Mouse (Mus musculus) layer of hippocampus, postnatal 36 days (tissue): ENCODE measurements around the gene Gadd45gip1. TPM values are rescaled to one million over a fixed set of nuclear protein-coding genes. Genes with fewer than 3 reads are reported as not detected.
A peak's percentile ranks its signal among the peaks of the same experiment; 100 is the strongest.
"Not testable (repeated sequence)": the region's sequence is repeated elsewhere in the genome, so short reads cannot be mapped to it uniquely, and the experiment has no call there.

Experiments
- DNase-seq, 2 experiments: peaks; one replicate each; pipeline ENCODE4 v3.0.0; 2022
- total RNA-seq, 2 experiments: library from RNA; stranded (reverse); gene quantifications; 2 replicates each; pipeline ENCODE4 v1.2.3; 2021

The Gadd45gip1 gene
- total RNA-seq, 2 experiments from 2014 or later = 23.2 to 25.7 TPM

DNA sequence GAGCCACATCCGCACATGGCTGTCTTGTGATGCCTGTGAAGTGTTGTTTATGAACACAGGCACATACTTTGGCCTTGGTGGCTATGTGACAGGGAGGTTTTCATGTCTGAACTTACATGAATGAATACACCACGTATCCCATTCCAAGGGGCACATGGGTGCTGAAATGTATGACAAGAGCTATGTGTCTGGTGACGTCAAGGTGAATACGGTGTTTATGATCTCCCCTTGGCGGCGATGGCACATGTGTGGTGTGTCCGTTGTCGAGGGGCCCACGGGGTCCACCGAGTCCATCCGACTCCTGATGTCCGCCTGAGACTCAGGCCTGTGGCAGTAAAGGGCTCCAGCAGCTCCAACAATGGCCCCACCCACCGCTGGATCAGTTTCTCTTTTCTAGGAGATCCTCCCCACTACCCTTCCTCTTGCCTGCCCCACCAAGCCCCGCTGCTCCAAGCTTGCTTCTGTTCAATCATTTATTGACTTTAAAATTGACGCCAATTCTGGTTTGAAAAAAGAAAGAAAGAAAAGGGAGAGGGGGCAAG is 34.0 kb upstream of the Gadd45gip1 start:
- DNase-seq = peak in 1 of 2 experiments; percentile 12

DNA sequence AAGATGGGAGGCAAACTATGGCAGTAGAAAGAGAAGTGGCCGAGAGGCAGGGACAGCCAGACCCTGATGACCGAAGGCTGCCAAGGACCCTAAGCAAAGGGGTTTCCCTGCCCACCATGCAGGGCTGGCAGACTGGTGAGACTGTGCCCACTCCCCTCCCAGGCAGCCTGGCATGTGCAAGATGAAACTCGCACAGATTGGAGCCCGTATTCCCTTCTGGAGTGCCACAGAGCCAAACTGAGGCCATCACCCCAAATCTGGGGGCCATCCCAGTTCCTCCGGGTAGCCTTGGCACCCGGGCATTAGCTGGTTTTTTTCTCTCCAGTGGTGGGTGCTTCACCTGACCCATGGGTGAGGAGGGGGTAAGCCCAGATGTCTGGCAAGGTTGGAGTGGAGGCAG is 33.4 kb upstream of the Gadd45gip1 start:
- DNase-seq = peak in 1 of 2 experiments; percentile 57

DNA sequence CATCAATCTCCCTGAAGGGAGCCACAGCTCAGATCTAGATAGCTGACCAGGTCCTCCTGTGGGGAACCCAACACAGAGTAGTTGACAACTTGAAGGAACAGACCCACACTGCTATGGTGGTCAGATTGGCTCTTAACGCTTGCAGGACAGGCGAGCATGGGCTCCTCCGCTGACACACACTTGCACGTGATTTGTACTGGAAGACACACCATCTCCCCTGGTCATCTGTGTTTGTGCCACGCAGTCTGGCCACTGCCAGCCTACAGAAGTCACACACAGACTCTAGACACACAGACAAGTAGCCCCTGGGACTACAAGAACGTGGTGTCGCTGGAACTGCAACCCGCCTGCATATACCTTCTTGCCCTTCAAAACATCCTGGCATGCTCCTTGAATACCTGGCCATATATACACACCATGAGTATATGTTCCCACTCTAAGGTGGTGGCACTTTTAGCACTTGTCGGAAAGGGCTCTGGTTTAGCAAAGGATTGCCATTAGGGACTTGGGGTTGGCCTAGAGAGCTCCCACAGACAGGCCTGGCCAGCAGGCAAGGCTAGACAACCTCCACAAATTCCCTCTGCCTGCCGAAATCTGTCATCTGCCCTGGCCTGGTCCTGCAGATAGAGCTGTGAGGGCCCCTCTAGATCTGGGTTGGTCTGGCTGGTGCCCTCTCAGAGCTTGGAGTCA is 32.7 kb upstream of the Gadd45gip1 start:
- DNase-seq = no peak

DNA sequence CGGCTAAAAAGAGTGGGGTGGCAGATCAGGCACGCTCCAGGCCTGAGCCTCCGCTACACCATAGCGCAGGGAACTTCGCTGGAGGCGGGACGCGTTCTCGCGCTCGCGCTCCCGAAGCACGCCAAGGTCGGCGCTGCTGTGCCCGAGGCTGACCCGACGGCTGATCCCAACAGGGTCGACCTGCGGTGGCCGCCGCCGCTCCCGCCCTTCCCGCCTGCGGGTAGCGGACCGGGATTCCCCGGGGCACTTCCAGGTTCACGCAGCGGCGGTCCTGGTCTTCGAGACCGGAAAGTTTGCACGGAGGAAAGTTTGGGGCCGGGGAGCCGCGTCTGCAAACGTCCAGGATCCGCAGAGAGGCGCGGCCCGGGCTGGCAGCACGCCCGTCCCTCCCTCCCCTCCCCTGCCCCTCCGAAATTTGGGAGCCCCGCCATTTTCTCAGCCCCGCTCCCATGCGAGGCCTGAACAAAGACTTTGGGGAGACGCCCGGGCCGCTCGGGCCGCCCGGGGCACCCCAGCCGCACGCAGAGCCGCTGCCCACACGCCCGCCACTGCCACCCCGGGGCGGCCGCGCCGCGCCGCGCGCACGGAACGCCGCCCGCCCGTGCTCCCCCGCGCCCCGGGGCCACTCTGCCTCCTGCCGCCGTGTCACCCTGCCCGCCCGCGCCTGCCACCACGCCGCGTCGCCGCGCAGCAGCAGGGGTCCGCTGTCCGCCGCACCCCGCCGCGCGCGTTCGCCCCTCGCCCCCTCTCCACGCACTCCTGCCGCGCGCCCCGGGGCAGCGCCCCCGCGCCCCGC is 32.0 kb upstream of the Gadd45gip1 start:
- DNase-seq = peak in 1 of 2 experiments; percentile 69

DNA sequence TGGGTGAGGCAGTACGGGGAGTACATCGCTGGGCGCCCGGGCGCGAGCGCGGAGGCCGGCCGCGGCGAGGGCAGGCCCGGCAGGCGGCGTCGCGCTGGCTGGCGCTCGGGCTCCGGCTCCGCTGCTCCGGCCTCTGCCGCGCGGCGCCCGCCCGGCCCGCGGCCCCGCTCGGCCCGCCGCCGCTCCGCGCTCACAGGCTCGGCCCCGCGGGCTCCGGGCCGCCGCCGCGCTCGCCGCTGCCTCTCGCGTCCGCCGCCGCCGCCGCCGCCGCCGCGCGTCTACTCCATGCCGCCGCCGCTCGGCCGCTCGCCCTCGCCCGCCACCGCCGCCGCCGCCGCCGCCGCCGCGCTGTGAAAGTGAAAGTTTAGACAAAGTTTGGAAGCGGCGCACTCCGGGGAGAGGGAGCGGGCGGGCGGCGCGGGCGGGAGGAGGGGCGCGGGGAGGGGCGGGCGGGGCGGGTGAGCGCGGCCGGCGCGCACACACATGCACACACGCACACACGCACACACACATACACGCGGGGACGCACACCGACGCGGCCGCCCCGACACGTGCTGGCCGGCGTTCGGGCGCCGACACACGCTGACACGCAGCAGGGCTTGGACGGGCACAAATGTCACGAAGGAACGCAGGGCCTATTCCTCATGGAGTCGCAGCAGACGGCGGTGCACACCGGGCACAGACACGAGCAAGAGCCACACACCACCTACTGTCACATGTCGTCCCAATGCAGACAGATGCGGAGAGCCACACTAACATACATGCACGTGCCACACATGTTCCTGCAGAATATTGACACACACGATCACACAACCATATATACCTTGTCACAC is 31.1 kb upstream of the Gadd45gip1 start, which contains the start of gene Nfix:
TSS of gene Nfix (minus strand) at position 346 of the 833 bp plus-strand sequence.
- peak in 1 of 2 experiments; percentile 59 for DNase-seq

DNA sequence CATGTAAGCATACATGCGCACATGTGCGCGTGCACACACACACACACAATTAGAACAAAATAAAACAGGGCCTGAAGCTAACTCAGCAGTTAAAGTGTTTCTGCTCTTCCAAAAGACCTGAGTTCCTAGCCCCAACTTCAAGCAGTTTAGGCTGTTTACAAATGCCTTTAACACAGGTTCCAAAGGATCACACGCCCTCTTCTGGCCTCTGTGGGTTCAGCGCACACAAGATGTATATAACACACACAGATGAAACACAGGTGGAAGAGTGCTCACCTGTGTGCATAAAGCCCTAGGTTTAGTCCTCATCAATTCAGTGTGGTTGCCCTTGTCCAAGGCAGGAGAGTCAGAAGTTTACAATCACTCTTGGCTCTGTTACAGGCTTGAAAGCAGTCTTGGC is 25.3 kb upstream of the Gadd45gip1 start:
- DNase-seq = no peak

DNA sequence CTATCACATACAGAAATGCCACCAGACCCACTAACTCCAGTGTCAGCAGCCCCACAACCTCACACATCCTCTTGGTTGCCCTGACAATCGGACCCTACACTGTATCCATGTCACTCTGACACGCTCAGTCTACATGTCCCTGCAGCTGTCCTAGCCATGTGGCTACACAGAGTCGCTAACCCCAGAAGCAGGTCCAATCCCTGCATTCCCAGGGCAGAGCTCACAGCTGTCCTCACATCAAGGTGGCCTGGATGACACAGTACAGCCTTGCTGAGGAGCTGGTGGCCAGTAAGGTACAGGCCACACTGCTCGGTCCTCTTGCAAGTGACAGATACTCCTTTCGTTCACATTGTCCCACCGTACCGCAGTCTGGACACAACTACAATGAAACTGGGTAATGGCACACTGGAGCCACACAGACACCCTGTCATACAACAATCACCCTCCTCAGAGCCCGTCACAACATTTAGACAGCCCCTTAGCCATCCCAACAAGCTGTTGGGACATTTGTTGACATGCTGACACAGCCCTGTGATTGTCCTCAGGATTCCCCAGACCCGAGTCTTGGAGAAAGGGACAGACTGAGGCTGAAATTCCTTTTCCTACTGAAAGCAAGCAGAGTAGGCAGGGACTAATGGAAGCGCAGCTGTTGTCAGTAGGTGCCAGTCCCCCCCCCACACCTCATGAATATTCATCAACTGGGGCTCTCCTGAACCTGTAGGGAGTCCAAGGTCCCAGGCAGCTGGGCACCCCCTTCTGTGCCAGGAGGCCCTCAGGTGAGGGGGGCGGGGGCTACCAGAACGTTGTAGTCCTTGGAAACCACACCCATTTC is 22.0 kb upstream of the Gadd45gip1 start:
- no peak for DNase-seq

DNA sequence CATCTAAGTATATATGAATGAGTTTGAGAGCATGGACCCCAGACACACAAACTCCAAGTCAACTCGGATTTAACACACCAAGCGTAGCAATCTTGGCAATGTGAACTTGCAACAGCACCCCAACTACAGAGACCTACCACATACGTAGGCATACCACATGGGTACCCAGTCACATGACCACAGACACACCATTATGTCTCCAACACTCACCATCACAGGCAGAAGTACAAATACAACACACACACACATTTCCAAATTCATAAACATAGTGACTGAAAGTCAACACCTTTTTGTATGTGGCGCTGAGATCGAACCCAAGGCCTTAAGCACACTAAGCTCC is 21.4 kb upstream of the Gadd45gip1 start:
- no peak for DNase-seq

DNA sequence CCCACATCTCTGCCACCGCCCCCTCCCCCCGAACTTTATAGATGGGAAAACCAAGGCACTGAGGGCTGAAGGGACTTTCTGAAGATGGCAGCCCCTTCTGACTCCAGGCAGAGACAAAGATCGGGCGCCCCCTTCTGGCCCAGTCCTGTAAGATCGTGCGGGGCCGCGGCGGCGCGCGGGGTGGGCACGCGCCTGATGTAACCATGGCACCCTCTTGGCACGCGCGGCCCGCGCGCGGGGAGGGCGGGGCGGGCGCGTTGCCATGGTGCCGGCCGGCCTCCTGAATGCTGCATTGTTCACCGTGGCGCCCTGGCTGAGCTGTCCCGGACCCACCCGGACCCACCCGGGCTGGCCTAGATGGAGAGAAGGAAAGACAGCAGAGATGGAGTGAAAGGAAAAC is 20.4 kb upstream of the Gadd45gip1 start:
- peak; percentile 97 to 98 for DNase-seq

DNA sequence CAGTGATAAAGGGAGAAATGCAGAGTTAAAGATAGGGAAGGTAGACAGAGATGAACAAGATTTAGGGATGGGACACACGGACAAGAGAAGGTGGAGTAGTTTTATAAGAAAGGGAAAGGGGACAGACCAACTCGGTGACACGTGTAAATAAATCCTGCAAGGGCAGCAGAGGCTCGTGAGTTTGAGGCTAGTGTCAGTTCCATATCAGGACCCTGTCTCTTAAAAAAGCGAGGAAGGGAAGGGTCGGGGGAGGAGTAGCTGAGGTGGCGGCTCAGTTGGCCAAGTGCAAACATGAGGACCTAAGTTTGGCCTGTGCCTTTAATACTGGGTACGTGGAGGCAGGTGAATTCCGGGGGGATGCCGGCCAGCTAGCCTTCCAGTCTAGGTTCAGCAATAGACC is 20.0 kb upstream of the Gadd45gip1 start:
- no peak for DNase-seq

DNA sequence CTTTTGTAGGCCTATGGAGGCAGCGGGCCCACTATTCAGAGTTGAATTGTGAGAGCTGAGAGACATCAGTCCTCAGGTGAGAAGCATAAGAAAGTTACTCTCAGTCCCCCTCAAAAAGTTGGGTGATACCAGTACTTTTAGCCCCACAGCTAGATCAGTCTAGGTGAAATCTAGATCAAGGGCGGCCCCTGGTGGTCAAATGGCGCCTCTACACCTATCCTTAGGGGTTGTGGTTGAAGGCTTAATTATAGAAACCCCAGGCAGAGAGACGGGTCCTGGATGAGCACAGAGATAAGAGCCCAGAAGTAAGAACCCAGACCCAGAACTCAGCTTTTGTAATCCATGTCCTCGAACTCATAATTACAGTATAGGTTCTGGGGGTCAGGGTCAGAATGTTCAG is 18.3 kb upstream of the Gadd45gip1 start:
- peak; percentile 80 to 87 for DNase-seq

DNA sequence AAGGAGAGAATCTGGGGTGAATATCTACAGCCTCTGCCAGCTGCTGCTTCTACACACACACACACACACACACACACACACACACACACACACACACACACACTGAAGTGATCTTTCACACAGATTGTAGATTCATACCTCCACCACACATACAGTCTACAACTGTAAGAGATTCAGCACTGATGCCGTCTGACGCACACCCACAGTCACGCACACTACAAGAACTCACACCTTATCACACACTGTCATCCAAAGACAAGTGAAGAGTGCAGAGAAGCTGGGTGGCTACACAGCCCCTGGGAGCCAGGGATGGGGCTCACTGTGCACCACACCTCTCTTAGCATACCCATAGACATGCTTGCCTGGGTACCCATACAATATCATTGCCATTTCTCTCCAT is 17.5 kb upstream of the Gadd45gip1 start:
- no peak for DNase-seq

DNA sequence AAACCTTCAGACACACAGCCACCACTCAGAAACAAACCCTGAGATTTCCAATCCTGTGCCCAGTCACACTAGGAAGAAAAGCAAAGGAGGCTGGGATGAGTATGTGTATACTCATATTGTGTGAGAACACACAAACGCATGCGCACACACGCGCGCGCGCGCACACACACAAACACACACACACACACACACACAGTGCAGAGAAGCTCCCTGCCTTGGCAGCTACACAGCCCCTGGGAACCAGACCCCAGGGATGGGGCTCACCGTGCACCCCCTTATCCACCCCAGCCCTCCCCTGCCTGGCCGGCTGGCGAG is 17.1 kb upstream of the Gadd45gip1 start:
- DNase-seq = no peak

DNA sequence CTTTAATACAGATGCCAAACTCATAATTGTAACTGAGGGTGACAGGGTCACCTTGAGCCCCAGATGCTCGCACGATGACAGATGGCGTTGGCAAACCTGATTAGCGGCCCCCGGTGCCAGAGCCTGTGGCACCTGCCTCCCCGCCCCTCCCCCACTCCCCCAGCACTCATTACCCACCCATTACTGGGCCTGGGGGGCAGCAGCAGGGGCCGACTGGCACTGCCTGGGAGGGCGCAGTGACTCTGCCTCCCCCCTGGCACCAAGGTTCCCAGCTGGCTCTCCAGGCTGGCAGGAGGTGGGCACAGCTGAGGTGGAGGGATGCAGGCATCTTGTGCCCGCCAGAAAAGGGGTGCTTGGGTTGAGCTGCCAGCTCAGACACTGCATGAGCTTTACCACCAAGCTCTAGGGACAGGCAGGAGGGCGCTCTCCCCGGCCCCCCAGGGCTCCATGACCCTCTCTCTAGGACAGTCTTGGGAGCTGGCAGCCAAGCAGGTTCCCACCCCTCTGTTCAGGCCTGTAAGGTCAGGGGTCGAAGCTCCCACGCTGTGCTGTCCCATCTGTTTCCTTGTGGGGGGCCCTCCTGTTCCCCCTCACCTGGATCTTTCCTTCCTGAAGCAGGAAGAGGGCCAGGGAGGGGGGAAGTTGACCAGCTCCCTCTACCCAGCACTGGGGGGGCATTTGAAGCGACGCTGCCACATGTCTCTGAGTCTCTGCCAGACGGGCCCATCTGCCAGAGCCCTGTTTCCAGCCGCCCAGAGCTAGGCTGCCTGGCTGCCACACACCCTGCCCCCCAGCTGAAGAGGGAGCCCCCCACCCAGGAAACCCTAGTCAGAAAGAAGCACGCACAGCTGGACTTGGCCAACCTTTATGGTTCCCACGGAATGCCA is 16.5 kb upstream of the Gadd45gip1 start:
- no peak for DNase-seq

DNA sequence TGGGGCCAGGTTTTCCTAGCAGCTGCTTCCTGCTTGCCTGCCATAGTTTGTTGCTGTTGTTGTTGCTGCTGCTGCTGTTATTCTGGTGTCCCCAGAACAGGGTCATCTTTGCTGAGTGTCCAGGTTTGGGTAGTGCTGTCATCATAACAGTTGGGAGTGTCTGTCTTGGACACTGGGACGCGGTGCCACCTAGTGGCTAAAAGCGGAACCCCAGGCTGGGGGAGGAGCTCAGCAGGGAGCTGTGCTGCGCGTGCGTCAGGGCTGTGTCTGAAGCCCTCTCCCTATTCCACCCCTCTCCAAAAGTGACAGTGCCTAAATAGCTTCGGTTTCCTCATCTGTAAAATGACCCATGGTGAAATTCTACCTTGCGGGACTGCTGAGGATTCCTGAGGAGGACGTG is 15.8 kb upstream of the Gadd45gip1 start:
- DNase-seq = peak; percentile 94 to 96

DNA sequence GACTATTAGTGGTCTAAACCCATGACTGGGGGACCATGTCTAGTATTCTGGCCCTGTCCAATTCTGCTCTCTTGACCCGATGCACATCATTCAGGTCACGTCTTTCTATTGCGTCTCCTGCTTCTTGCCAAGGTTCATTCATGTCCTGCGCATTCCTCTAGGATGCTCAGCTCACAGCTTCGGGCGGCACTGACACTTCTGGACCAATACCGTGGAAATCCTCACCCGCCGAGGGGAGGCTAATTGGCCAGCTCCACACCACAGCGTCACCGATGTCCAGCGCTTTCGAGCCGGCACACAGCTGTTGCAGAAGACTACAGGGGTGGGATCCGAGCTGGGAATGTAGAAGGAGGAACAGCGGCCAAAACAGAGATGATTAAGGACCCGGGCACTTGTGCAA is 15.2 kb upstream of the Gadd45gip1 start:
- no peak for DNase-seq

DNA sequence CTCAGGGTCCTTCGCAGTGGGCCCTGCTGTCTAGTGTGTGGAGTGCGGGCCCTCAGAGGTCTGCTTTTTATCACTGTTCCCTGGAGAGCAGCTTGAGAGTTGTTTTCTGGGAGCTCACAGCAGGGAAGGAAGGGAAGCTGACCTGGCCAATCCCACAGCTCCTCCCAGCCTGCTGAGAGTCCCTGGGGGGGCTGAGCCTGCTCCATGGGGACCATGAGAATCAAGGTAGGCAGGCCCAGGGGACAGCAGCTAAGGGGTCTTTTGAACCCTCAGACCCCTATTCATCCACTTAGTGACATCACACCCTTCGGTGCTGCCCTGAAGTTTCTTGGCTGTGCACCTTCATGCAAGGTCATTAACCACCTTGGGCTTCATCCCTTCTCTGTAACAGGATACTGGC is 8.6 kb upstream of the Gadd45gip1 start, which contains the start of gene Dand5:
TSS of gene Dand5 (minus strand) at position 101 of the 400 bp plus-strand sequence.
- DNase-seq = no peak

DNA sequence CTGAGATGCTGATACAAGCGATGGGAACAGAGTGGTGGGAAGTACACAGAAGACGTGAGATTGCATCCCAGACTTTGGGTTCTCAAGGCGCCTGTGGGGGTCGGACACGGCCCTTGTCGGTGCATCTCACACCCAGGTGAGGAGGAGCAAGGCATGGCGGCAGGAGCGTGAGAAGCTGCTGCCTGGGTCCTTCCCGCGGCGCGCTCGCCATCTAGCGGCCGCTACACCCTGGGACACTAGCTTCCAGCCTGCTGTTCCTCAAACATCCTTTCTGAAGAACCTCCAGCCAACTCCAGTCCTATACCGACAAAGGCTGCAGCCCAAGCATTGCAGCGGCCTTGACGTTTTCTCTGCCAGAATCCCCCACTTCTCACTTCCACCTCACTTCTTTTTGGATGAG is 7.7 kb upstream of the Gadd45gip1 start:
- DNase-seq = peak in 1 of 2 experiments; percentile 58

DNA sequence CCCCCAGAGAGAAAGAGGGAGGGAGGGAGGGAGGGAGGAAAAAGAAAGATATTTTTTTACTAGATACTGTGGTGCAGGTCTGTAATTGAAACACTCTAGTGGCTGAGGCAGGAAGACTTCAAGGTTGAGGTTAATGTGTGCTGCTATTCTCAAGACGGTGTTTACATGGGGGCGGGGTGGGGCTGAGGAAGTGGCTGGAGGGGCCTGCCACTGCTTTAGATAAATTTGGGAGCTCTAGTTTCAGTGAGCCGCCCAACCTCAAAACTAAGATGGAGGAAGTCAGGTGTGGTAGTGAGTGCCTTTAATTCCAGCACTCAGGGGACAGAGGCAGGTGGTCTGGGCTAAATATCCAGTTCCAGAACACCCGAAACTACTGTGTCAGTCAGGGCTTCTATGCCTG is 5.7 kb upstream of the Gadd45gip1 start:
- no peak for DNase-seq

DNA sequence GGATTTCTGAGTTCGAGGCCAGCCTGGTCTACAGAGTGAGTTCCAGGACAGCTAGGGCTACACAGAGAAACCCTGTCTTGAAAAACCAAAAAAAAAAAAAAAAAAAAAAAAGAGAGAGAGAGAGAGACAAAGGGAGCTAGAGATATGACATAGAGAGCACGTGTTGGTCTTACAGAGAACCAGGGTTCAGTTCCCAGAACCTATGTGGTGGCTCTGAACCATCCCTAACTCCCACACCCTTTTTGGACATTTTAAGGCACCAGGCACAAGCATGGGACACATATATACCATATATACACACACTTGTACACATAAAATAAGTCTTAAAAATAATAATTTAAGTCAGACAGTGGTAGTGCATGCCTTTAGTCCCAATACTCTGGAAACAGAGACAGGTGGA is 4.8 kb upstream of the Gadd45gip1 start:
- DNase-seq = not testable (repeated sequence)
